Mouse (Mus musculus): ENCODE measurements around the gene Zfp668.

GRCm38 (mm10) chr7:127879301-127879700 is 2.7 kb upstream of the Zfp668 start:
- no peak for TF ChIP-seq POLR2A (IDR thresholded peaks at IDR 0.05; ENCODE audit: extremely low read depth, insufficient read depth, low read length)
- TF ChIP-seq CTCF (IDR thresholded peaks at IDR 0.05; ENCODE audit: extremely low read depth, insufficient read depth, low read length), result no peak

Data from cortical plate, adult 2 months (tissue).